Mouse (Mus musculus) heart, postnatal 0 days (tissue): ENCODE data around the gene Zbtb11. TPM values are rescaled to one million over a fixed set of nuclear protein-coding genes. Genes with fewer than 3 reads are reported as not detected.

ENCODE experiments used
- ATAC-seq: fragments of 200-750 bp; cut with Nextera tagmentation; 2 replicates; pipeline ENCODE4 v1.8.0; 2017; ENCODE audit warnings: low read depth, moderate number of reproducible peaks, moderate library complexity; ENCODE audit not compliant: insufficient read depth
- DNase-seq: peaks from one replicate; pipeline ENCODE4 v3.0.0-alpha.2; 2016; ENCODE audit warnings: low spot score
- H3K27ac ChIP-seq: fragments of 300-500 bp; sonication (generic); 2 replicates; pipeline ENCODE4 v1.5.1; 2014; ENCODE audit warnings: low read depth, mild to moderate bottlenecking
- H3K27me3 ChIP-seq: fragments of 300-500 bp; sonication (generic); 2 replicates; pipeline ENCODE4 v1.6.1; 2014; ENCODE audit warnings: low read length, mixed read lengths; ENCODE audit not compliant: control insufficient read depth, insufficient read depth
- H3K36me3 ChIP-seq: fragments of 300-500 bp; sonication (generic); replicated peaks from 2 replicates; pipeline ENCODE4 v1.6.1; 2014; ENCODE audit warnings: low read length, mixed read lengths; ENCODE audit not compliant: control insufficient read depth, insufficient read depth
- H3K4me1 ChIP-seq: fragments of 300-500 bp; sonication (generic); 2 replicates; pipeline ENCODE4 v1.6.1; 2014; ENCODE audit warnings: antibody characterized with exemption; ENCODE audit not compliant: control insufficient read depth, insufficient read depth
- H3K4me2 ChIP-seq: fragments of 300-500 bp; sonication (generic); 2 replicates; pipeline ENCODE4 v1.6.1; 2014; ENCODE audit warnings: low read depth, mild to moderate bottlenecking, low read length, moderate library complexity
- H3K4me3 ChIP-seq: fragments of 300-500 bp; sonication (generic); 2 replicates; pipeline ENCODE4 v1.5.1; 2014; ENCODE audit warnings: low read depth, low read length
- H3K9ac ChIP-seq: fragments of 300-500 bp; sonication (generic); replicated peaks from 2 replicates; pipeline ENCODE4 v1.6.1; 2014; ENCODE audit warnings: low read depth, low read length, mixed read lengths
- H3K9me3 ChIP-seq: fragments of 300-500 bp; sonication (generic); replicated peaks from 2 replicates; pipeline ENCODE4 v1.6.1; 2016; ENCODE audit warnings: low read length; ENCODE audit not compliant: control insufficient read depth
- CTCF ChIP-seq: IDR thresholded peaks from 2 replicates; pipeline ENCODE4 v1.5.1; 2016; ENCODE audit warnings: antibody characterized with exemption, control low read depth, low read depth
- EP300 ChIP-seq: IDR thresholded peaks from 2 replicates; pipeline ENCODE4 v1.6.1; 2016; ENCODE audit warnings: antibody characterized with exemption, low read depth
- WGBS: fragments of 180-500 bp; shearing (Covaris S2); extraction: QIAGEN DNeasy Blood & Tissue Kit; methylation state at CpG from one replicate; pipeline ENCODE4 v1.1.7; 2014; 5-methylcytosine and 5-hydroxymethylcytosine counted together
- polyA plus RNA-seq: library from polyadenylated mRNA; unstranded; fragments of >200 nt; fragmentation: Nextera tagmentation; extraction: Ambion mirVana; gene quantifications from 2 replicates; pipeline ENCODE4 v1.2.1, GENCODE M21; 2015
- total RNA-seq: library from RNA; depleted of rRNA; stranded (reverse); fragments of >200 nt; gene quantifications from 2 replicates; pipeline ENCODE4 v1.2.3, GENCODE M21; 2014; ENCODE audit warnings: low replicate concordance

Gene Zbtb11
- total and polyA plus RNA-seq, 2 experiments from 2014 or later = 6.7 to 14.5 TPM

GRCm38 (mm10) chr16:55990311-55990710 is 16.6 kb downstream of the Zbtb11 start:
- no peak for TF ChIP-seq EP300
- no peak for TF ChIP-seq CTCF
- Histone ChIP-seq H3K9ac (no peak overlapping the region), H3K4me1 (no peaks in the 10 kb centered on the region), H3K4me2 (no peak overlapping the region), H3K27ac (no peak overlapping the region), H3K9me3 (no peaks in the 10 kb centered on the region), H3K27me3 (no peaks in the 10 kb centered on the region), H3K36me3 (peaks cover 29% of the 10 kb centered on the region), H3K4me3 (no peak overlapping the region)
- ATAC-seq = no peak
- no peak for DNase-seq
- WGBS = 91% methylated on average over 4 of the region's 4 CpGs

- Histone ChIP-seq H3K27me3 (no peaks in the 10 kb centered on the region), H3K9me3 (no peaks in the 10 kb centered on the region), H3K36me3 (peaks cover 43% of the 10 kb centered on the region), H3K4me1 (no peaks in the 10 kb centered on the region), H3K9ac (no peak overlapping the region), H3K4me3 (no peak overlapping the region), H3K4me2 (no peak overlapping the region), H3K27ac (no peak overlapping the region)
- DNase-seq (no peak), ATAC-seq (no peak)
- TF ChIP-seq EP300 (no peak), CTCF (no peak)
- 98% methylated on average over 2 of the region's 2 CpGs for WGBS
These were observed 20.6 kb downstream of the Zbtb11 start for GRCm38 (mm10) chr16:55994235-55994634.

GRCm38 (mm10) chr16:56006798-56007197 is 33.1 kb downstream of the Zbtb11 start:
- no peaks in the 10 kb centered on the region for H3K4me1 ChIP-seq
- TF ChIP-seq CTCF (no peak), EP300 (no peak)
- ATAC-seq = no peak
- no peak overlapping the region for H3K4me3 ChIP-seq
- WGBS = 85% methylated on average over 11 of the region's 11 CpGs
- H3K36me3 ChIP-seq = peaks cover 47% of the 10 kb centered on the region
- H3K4me2 ChIP-seq = no peak overlapping the region
- DNase-seq = no peak
- H3K27me3 ChIP-seq = no peaks in the 10 kb centered on the region
- H3K27ac ChIP-seq = no peak overlapping the region
- no peaks in the 10 kb centered on the region for H3K9me3 ChIP-seq
- H3K9ac ChIP-seq = no peak overlapping the region

GRCm38 (mm10) chr16:56008862-56009261 is 35.2 kb downstream of the Zbtb11 start:
- TF ChIP-seq EP300 = no peak
- no peak for TF ChIP-seq CTCF
- ATAC-seq = no peak
- H3K36me3 ChIP-seq = peaks cover 35% of the 10 kb centered on the region
- H3K9me3 ChIP-seq = no peaks in the 10 kb centered on the region
- no peak overlapping the region for H3K9ac ChIP-seq
- WGBS = 96% methylated on average over 1 of the region's 1 CpGs
- no peak overlapping the region for H3K4me2 ChIP-seq
- no peak for DNase-seq
- H3K27me3 ChIP-seq = no peaks in the 10 kb centered on the region
- no peak overlapping the region for H3K4me3 ChIP-seq
- H3K27ac ChIP-seq = no peak overlapping the region
- no peaks in the 10 kb centered on the region for H3K4me1 ChIP-seq

- 89% methylated on average over 10 of the region's 10 CpGs for WGBS
- no peak for TF ChIP-seq EP300
- no peak for TF ChIP-seq CTCF
- no peaks in the 10 kb centered on the region for H3K4me1 ChIP-seq
- H3K9ac ChIP-seq = no peak overlapping the region
- H3K4me3 ChIP-seq = no peak overlapping the region
- H3K9me3 ChIP-seq = no peaks in the 10 kb centered on the region
- DNase-seq = no peak
- no peaks in the 10 kb centered on the region for H3K27me3 ChIP-seq
- no peak for ATAC-seq
- H3K36me3 ChIP-seq = peaks cover 24% of the 10 kb centered on the region
- H3K27ac ChIP-seq = no peak overlapping the region
- H3K4me2 ChIP-seq = no peak overlapping the region
These were observed 39.4 kb downstream of the Zbtb11 start for GRCm38 (mm10) chr16:56012789-56013743.
